Mouse (Mus musculus) embryonic fibroblast, embryonic 13.5 days (primary cell): ENCODE measurements at regions not wholly inside any gene's neighbourhood (a gene's known extent, or its start where the extent isn't known, plus 50 kb on each side); places are given as distances from the start of the nearest gene placed in this dataset.

Experiments
- H3K27ac ChIP-seq: 2 replicates; pipeline ENCODE4 v1.5.1; 2012; ENCODE audit warnings: low read length, control low read depth, inconsistent platforms; ENCODE audit not compliant: insufficient read depth
- H3K4me1 ChIP-seq: 2 replicates; pipeline ENCODE4 v1.6.1; 2011; ENCODE audit warnings: low read length; ENCODE audit not compliant: control insufficient read depth, insufficient read depth
- H3K4me3 ChIP-seq: 2 replicates; pipeline ENCODE4 v1.5.1; 2011; ENCODE audit warnings: mild to moderate bottlenecking, control low read depth, low read length; ENCODE audit not compliant: insufficient read depth
- CTCF ChIP-seq: IDR thresholded peaks from 2 replicates; pipeline ENCODE4 v1.5.1; 2011; ENCODE audit warnings: mild to moderate bottlenecking, control low read depth, low read length, moderate library complexity, borderline replicate concordance; ENCODE audit not compliant: insufficient read depth
- POLR2A ChIP-seq: IDR thresholded peaks from 2 replicates; pipeline ENCODE4 v1.6.1; 2011; ENCODE audit warnings: low read depth, mild to moderate bottlenecking, control low read depth, low read length, moderate library complexity

DNA sequence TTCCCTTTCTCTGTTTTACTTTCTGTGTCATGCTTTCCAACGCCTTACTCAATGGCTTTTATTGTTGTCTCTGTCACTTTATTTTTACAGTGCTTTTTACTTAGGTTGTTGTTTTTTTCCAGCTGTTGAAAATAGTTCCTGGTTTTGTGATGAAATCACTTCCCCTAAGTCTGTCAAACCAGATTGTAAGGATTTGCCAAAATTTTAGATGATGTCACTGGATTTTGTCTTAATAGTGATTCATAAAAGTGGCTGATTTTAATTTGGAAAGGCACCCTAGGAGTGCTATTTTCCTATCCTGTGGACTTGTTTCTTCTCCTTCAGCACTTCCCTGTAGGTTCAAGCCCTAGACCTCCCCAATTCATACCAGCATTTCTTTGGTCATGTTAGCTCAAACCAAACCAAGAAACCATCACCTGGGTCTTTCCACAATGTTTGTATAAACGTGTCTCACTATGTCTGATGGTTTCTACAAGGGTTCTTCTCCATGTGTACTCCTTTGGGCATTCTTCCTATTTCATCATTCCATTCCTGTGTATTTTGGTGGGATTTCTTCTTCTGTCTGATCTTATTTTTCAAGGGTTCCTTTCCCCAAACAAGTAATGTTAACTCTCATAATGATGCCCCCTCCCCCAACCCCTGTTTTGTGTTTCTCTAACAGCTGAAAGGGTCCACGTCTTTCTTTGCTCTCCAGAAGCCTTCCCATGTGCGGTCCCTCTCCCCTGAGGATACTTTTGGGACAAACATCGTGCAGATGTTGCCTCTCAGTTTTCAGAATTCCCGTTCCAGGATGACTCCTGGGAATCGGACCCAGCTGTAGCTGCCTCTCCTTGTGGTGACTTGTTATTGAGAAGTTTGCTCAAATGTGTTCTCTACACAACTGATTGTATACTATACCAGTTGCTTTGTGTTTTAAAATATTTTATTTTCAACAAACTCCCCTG lies 89.5 kb upstream of the Dcn start:
- Histone ChIP-seq H3K4me1 (peaks cover 2% of the 10 kb centered on the region; the same call in 1 of the 2 replicates), H3K4me3 (no peak overlapping the region), H3K27ac (no peak overlapping the region)
- no peak for TF ChIP-seq POLR2A
- no peak for TF ChIP-seq CTCF

DNA sequence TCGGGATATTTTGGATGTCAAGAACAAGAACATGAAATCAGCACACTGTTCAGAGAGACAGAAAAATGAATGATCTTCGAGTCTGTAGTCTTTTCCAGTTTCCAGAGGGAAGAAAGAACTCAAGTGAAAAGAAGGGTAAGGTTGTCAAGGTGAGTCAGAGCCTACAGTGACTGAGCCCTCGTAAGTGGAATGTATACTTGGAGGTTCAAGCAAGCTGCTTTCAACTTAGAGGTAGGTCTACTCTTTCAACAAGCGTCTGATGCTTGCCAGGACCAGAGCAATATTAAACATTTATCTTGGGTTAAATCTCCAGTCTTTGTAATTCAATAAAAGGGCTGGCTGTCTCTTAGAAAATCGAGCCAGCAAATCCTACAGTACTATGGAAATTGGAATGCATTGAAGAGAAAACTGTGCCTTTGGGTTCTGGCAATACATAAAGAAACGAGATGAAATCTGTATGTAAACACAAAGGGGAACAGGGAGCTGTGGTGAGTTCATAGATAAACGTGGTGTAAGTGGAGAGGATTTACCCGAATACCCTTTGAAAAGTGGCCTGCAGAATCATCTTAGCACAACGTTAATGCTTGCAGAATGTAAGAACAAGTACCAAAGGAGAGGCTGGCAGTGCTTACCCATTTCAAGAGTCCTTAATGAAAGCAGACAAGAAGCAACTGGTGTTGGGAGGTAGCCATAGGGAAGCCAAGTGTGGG lies 82.2 kb upstream of the Dcn start:
- Histone ChIP-seq H3K4me1 (no peaks in the 10 kb centered on the region), H3K27ac (no peak overlapping the region), H3K4me3 (no peak overlapping the region)
- TF ChIP-seq CTCF = no peak
- no peak for TF ChIP-seq POLR2A

DNA sequence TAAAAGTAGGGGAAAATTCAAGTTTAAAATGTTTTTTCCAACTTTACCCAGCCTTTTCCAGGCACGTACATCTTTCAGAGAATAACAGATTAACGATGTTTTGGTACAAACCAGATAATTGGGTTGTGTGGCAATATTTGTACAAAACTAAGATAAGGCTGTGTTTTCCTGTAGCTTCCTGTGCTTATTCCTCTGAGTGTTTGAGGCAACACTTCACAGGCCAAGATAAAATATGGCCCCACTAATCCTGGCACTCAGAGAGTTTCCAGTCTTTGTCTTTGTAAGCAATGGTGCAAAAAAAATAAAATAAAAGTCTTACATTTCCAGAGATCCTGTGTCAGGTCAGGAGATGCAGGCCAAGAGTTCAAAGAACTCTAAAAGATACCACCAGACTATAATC lies 81.5 kb upstream of the Dcn start:
- Histone ChIP-seq H3K27ac (no peak overlapping the region), H3K4me1 (no peaks in the 10 kb centered on the region), H3K4me3 (no peak overlapping the region)
- no peak for TF ChIP-seq CTCF
- TF ChIP-seq POLR2A = no peak

DNA sequence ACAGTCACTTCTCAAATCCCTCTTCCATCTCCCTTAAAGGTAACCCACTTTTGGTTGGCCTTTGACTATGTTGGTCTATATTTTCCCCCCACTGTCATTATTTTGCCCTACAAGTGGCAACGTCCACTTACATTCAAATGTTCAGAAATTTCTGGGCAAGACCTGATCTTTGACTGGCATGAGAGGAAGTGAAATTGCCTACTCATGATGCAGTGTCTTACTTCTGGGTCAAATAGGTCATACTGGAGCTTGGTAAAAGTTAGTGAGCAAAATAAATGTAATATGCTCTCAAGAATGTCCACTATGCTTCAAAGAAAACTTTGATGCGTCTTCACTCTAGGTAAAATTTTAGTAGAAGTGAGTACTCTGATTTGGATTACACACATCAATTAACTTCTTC lies 76.9 kb upstream of the Dcn start:
- H3K4me1 ChIP-seq = no peaks in the 10 kb centered on the region
- H3K27ac ChIP-seq = no peak overlapping the region
- TF ChIP-seq POLR2A (no peak), CTCF (no peak)
- H3K4me3 ChIP-seq = no peak overlapping the region

DNA sequence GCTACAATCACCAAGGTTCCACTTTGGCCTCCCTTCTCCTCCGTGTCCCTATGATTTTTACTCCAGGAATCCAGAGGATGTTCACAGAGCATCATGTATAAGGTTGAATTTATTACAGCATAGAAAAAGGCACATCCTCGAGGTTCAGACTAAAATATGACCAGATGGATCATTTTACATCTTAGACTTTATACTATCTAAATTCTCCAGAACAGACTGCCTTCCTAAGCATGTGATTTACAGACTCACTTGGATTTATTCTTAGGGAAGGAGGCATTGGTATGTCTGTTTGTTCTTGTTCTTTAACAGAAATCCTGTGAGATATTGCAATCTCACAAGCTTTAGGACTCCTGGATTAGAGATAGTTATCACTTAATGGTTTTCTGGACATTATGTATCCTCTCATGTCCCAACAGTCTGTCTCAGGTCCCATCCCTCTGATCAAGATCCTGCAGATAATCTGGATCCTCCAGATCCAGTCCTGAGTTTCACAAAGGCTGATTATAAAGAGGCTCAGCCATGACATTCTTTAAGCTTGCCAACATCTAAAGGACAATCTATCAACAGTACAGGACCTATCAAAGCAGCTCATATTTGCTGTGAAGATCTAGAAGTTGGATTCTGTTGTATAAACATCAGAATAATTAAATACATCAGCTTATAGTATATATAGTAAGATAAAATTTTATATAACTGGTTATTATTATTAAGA lies 75.2 kb upstream of the Dcn start:
- Histone ChIP-seq H3K27ac (no peak overlapping the region), H3K4me1 (no peaks in the 10 kb centered on the region), H3K4me3 (no peak overlapping the region)
- no peak for TF ChIP-seq POLR2A
- TF ChIP-seq CTCF = no peak

DNA sequence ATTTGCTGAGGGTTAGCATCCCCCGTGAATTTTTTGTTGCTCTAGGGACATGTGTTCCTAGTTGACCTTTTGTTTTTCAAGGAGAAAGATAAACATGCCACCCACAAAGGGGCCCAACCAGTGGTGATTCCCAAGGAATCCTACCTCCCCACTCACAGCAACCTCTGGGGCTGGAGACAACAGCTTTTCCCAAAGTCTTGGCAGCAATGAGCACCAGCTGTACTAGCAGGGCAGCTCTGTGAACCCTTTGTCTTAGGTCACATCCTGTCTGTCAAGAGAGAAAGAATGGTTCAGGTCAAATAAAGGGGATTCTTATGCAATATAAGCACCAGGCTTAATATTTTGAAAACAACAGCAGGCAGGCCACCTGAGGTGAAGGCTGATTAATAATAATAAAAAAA lies 70.2 kb upstream of the Dcn start:
- H3K4me1 ChIP-seq = 0 out of 2 replicates have a peak, but pooled peaks cover 2% of the 10 kb centered on the region
- H3K27ac ChIP-seq = no peak overlapping the region
- TF ChIP-seq CTCF = no peak
- no peak for TF ChIP-seq POLR2A
- H3K4me3 ChIP-seq = no peak overlapping the region

DNA sequence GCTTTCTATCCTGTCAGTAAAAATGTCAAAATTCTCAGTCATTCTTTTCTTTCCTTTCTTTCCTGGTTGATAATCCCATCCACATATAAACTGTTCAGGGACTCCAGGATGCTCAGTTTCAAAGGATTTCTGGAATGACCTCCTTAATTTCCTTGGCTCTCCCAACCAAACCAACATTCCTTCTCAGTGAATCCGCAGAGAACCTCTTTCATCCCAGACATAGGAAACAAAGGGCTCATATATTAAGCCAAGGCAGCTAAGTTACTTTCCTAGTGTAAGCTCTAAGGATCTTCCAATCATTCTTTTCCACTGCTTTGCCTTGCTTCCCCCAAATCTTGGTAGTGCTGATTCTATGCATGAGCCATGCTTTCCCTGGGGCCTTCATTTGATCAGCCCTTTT lies 69.5 kb upstream of the Dcn start:
- TF ChIP-seq CTCF (no peak), POLR2A (no peak)
- Histone ChIP-seq H3K27ac (peak overlapping the region; percentile 62), H3K4me3 (no peak overlapping the region), H3K4me1 (0 out of 2 replicates have a peak, but pooled peaks cover 2% of the 10 kb centered on the region)

DNA sequence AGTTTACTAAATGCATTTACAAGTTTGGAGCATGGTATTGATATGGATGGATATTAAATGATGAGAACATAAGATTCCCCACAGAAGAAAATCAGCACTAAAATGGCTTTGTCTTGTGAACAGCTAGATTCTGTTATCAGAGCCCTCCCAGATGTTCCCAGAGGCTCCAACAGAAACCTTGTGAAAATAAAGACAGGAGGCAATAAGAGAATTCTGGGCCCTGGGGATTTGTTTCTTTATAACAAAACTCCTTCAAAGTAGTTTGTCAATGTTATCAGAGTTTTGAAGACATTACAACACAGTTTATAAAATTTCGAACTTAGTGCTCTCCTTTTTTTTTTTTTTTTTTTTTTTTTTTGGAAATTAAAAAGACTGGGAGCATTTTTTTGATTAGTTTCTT lies 56.8 kb upstream of the Dcn start:
- H3K4me3 ChIP-seq = no peak overlapping the region
- no peaks in the 10 kb centered on the region for H3K4me1 ChIP-seq
- TF ChIP-seq POLR2A (no peak), CTCF (no peak)
- H3K27ac ChIP-seq = no peak overlapping the region

DNA sequence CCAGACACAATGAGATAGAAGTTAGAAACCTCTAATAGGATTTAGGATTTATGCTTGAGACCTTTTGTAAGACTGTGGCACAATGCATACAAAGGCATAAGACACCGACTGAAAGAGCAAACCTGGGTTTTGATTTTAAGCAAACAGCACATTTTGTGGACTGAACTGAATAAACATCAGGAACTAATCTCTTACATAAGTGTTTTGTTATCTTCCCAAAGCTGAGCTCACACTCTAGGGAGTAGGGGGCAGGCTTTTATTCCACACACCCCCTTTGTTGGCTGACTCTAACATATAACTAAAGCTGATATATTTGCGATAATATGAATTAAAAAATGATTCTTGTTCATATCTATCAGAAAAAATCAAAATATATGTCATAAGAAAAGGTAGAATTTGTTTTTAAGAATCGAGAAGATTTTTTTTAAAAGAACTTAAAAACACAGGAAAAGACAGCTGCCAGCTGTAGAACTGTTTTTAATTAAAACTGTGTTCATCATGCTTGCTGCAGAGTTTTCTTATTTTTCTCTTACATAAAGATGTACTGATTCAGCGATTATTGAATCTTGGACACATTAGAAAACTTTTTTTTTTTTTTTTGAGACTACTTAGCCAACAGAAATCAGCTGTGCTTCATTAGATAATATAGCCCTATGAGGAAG lies 56.2 kb upstream of the Dcn start:
- Histone ChIP-seq H3K4me1 (no peaks in the 10 kb centered on the region), H3K27ac (no peak overlapping the region), H3K4me3 (no peak overlapping the region)
- TF ChIP-seq CTCF (no peak), POLR2A (no peak)
